Mouse (Mus musculus): ENCODE results near the gene Cxcr3. TPM values are rescaled to one million over a fixed set of nuclear protein-coding genes. Genes with fewer than 3 reads are reported as not detected.

Gene Cxcr3
- polyA plus RNA-seq, 1 experiment from 2014 or later: 0.22 TPM

DNA sequence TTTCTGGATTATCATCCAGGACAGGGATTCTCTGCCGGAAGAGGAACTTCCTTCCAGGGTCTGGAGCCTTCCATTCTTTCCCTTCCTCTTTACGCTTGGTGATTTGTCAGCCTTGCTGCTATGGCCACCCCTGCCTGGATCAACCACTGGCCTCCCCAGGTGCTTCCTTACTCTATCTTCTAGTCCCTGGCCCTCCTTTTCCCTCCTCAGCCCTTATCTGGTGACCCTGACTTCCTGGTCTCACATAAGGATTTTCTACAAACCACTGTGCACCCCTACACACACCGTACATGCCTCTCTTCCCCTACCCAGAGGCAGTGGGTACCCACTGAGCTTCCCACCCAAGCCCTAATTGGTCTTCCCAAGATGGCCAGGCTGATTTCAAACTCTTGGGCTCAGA is 781 bp downstream of the Cxcr3 start:
- no peaks in the 10 kb centered on the region for H3K27me3 ChIP-seq (replicated peaks)
- no peak for ATAC-seq (ENCODE audit: low FRiP score, low read depth)

DNA sequence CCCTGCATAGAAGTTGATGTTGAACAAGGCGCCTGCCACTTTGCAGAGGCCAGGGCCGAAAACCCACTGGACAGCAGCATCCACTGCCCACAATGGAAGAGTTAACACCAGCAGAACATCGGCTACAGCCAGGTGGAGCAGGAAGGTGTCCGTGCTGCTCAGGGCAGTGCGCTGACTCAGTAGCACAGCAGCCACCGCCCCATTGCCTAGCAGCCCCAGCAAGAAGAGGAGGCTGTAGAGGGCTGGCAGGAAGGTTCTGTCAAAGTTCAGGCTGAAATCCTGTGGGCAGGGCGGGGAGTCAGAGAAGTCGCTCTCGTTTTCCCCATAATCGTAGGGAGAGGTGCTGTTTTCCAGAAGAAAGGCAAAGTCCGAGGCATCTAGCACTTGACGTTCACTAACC is 1.4 kb downstream of the Cxcr3 start:
- ATAC-seq (ENCODE audit: low FRiP score, low read depth): no peak
- Histone ChIP-seq H3K36me3 (no peaks in the 10 kb centered on the region), H3K27me3 (replicated peaks) (no peaks in the 10 kb centered on the region), H3K27ac (no peak overlapping the region), H3K4me2 (replicated peaks) (no peak overlapping the region), H3K9ac (no peak overlapping the region), H3K9me3 (no peaks in the 10 kb centered on the region), H3K4me3 (no peak overlapping the region), H3K4me1 (no peaks in the 10 kb centered on the region)
- WGBS: 87% methylated on average over 12 of the region's 12 CpGs

More for the DNA sequence above, 781 bp downstream of the Cxcr3 start:
- H3K27ac ChIP-seq: no peak overlapping the region
- no peaks in the 10 kb centered on the region for H3K9me3 ChIP-seq
- H3K4me3 ChIP-seq: no peak overlapping the region
- WGBS: 85% methylated on average over 3 of the region's 3 CpGs
- H3K9ac ChIP-seq: no peak overlapping the region
- H3K4me2 ChIP-seq (replicated peaks): no peak overlapping the region
- H3K36me3 ChIP-seq: no peaks in the 10 kb centered on the region
- H3K4me1 ChIP-seq: no peaks in the 10 kb centered on the region

DNA sequence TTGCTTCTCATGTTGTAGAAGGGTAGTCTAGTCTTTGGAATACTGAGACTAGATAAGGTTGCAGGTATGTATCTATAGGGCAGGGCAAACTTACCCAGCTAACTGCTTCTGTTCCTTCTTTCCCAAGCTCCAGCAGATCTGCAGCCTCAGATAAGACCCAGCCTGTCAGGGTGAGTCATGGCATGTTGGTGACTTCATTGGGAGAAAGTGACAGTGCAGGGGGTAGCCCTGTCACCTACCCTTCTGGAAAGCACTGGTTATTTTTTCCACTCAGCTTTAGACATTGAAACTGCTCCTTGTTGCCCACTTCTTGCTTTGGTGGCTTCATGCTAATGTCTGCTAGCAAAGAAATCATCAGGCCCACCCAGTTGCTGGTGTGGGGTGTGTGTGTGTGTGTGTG is 4.1 kb downstream of the Cxcr3 start:
- H3K27ac ChIP-seq: no peak overlapping the region
- H3K4me2 ChIP-seq (replicated peaks): no peak overlapping the region
- no peaks in the 10 kb centered on the region for H3K9me3 ChIP-seq
- H3K9ac ChIP-seq: no peak overlapping the region
- ATAC-seq (ENCODE audit: low FRiP score, low read depth): no peak
- no peaks in the 10 kb centered on the region for H3K36me3 ChIP-seq
- no peaks in the 10 kb centered on the region for H3K27me3 ChIP-seq (replicated peaks)
- no peak overlapping the region for H3K4me3 ChIP-seq
- H3K4me1 ChIP-seq: no peaks in the 10 kb centered on the region

DNA sequence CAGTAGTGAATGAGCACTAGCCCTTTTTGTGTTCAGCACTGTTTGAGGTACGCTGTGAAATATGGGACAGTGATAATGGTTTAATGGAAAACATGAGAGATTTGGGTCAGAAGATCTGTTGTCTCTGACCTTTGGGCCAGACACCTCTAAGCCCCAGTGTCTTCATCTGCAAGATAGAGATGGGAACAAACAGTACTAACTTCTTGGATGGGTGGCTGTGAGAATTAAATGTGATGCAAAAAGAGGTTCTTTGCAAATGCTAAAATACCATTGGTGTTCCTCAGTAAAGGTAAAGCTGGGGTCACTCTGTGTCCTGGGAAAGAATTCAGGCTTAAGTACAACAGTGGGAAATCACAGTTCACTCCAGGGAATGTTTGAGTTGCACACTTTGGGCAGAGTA is 13.7 kb downstream of the Cxcr3 start:
- no peaks in the 10 kb centered on the region for H3K36me3 ChIP-seq
- H3K9me3 ChIP-seq: no peaks in the 10 kb centered on the region
- H3K9ac ChIP-seq: no peak overlapping the region
- no peak overlapping the region for H3K27ac ChIP-seq
- no peak for ATAC-seq (ENCODE audit: low FRiP score, low read depth)
- H3K4me3 ChIP-seq: no peak overlapping the region
- 0 out of 2 replicates have a peak, but pooled peaks cover 3% of the 10 kb centered on the region for H3K27me3 ChIP-seq (replicated peaks)
- H3K4me1 ChIP-seq: no peaks in the 10 kb centered on the region
- WGBS: 60% methylated on average over 1 of the region's 1 CpGs
- H3K4me2 ChIP-seq (replicated peaks): no peak overlapping the region

DNA sequence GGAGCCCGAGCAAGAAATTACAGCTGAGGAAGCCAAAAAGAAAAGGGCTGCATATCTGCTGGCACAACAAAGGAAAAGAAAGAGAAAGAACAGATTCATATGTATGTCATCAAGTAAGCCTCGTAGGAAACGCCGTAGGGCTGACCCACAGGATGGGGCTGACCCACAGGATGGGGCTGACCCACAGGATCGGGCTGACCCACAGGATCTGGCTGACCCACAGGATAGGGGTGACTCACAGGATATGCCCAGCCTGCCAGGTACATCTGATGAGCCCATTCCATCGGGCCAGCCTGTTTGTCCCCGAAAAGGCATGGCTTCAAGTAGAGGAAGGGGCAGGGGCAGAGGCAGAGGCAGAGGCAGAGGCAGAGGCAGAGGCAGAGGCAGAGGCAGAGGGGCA is 29.0 kb downstream of the Cxcr3 start:
- no peak overlapping the region for H3K27ac ChIP-seq
- H3K4me1 ChIP-seq: no peaks in the 10 kb centered on the region
- no peaks in the 10 kb centered on the region for H3K27me3 ChIP-seq (replicated peaks)
- H3K4me2 ChIP-seq (replicated peaks): no peak overlapping the region
- ATAC-seq (ENCODE audit: low FRiP score, low read depth): no peak
- H3K9me3 ChIP-seq: no peaks in the 10 kb centered on the region
- no peak overlapping the region for H3K9ac ChIP-seq
- H3K36me3 ChIP-seq: no peaks in the 10 kb centered on the region
- H3K4me3 ChIP-seq: no peak overlapping the region
- WGBS: 88% methylated on average over 7 of the region's 7 CpGs

DNA sequence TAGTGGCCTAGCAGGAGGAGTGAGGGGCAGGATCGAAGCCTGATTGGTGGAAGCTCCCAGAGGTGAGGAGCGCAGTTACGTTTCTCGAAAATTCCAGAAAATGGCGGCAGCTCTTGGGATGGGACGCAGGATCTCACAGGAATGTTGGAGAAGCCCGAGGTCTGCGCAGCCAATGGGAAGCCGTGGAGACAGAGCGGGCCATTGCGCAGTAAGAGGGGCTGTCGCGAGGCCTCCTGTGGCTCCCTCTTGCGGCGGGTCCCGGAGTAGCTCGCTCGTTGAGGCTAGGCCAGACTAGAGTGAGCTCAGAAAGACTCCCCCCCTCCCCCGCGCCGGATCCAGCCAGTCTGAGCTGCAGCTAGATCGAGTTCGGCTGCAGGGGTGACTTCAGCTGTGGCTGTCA is 35.8 kb downstream of the Cxcr3 start:
- Histone ChIP-seq H3K27me3 (replicated peaks) (no peaks in the 10 kb centered on the region), H3K27ac (no peak overlapping the region), H3K4me2 (replicated peaks) (no peak overlapping the region), H3K9ac (no peak overlapping the region), H3K36me3 (no peaks in the 10 kb centered on the region), H3K4me3 (no peak overlapping the region), H3K9me3 (peaks cover 19% of the 10 kb centered on the region), H3K4me1 (no peaks in the 10 kb centered on the region)
- ATAC-seq (ENCODE audit: low FRiP score, low read depth): no peak
- 62% methylated on average over 23 of the region's 23 CpGs for WGBS

DNA sequence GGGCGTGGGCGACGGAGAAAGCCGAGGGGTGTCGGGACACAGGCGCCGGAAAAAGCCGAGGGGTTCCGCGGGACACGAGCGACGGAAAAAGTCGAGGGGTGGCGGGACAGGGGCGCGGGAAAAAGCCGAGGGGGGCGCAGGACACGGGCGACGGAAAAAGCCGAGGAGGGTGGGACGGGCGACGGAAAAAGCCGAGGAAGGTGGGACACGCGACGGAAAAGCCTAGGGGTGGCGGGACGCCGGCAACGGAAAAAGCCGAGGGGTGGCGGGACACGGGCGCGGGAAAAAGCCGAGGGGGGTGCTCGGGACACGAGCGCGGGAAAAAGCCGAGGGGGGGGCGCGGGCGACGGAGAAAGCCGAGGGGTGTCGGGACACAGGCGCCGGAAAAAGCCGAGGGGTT is 36.5 kb downstream of the Cxcr3 start:
- Histone ChIP-seq H3K27ac (no peak overlapping the region), H3K4me1 (no peaks in the 10 kb centered on the region), H3K4me3 (no peak overlapping the region), H3K9ac (no peak overlapping the region), H3K36me3 (no peaks in the 10 kb centered on the region), H3K27me3 (replicated peaks) (no peaks in the 10 kb centered on the region), H3K4me2 (replicated peaks) (no peak overlapping the region), H3K9me3 (peaks cover 19% of the 10 kb centered on the region)
- ATAC-seq (ENCODE audit: low FRiP score, low read depth): no peak
- 70% methylated on average over 54 of the region's 54 CpGs for WGBS

DNA sequence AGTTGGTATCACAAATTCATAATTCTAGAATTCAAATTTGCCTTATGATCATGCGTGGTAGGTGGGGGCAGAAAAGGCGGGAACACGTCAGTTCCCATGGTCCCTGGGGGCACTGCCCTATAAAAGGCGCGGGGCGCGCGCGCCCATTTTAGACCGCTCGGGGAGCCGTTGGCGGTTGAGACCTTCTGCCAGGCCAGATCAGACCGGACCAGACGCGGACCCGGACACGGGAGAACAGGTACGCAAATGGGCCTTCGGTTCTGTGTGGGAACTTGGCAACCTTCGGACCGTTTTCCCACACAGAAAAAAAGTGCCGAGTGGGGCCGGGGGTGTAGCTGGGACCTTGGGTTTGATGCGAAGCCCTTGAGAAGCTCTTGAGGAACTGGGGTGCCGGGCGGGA is 38.4 kb downstream of the Cxcr3 start:
- Histone ChIP-seq H3K9ac (no peak overlapping the region), H3K27ac (no peak overlapping the region), H3K4me2 (replicated peaks) (no peak overlapping the region), H3K27me3 (replicated peaks) (no peaks in the 10 kb centered on the region), H3K9me3 (peaks cover 19% of the 10 kb centered on the region), H3K36me3 (no peaks in the 10 kb centered on the region), H3K4me3 (no peak overlapping the region), H3K4me1 (no peaks in the 10 kb centered on the region)
- ATAC-seq (ENCODE audit: low FRiP score, low read depth): no peak
- WGBS: 94% methylated on average over 27 of the region's 27 CpGs

Other genes with a start within 250 kb of the Cxcr3 start
- 17.9 and 20.6 TPM in 2 replicates for gene Taf1, start 201.5 kb downstream of the Cxcr3 start, polyA plus RNA-seq (2016; fragmentation: Nextera tagmentation; extraction: Ambion mirVana)
- gene Ogt, start 94.2 kb downstream of the Cxcr3 start, polyA plus RNA-seq (2016; fragmentation: Nextera tagmentation; extraction: Ambion mirVana): 188 and 190 TPM in 2 replicates
- gene Gm4779, start 60.2 kb upstream of the Cxcr3 start, polyA plus RNA-seq (2016; fragmentation: Nextera tagmentation; extraction: Ambion mirVana): 0.32 and 0.42 TPM in 2 replicates
- gene 8030474K03Rik, start 60.4 kb upstream of the Cxcr3 start, polyA plus RNA-seq (2016; fragmentation: Nextera tagmentation; extraction: Ambion mirVana): not detected in 2 replicates
- gene Nhsl2, start 115.1 kb upstream of the Cxcr3 start, polyA plus RNA-seq (2016; fragmentation: Nextera tagmentation; extraction: Ambion mirVana): 6.3 and 7.9 TPM in 2 replicates

Measured in neural tube, embryonic 12.5 days (tissue).